ENCODE assay signal across 22 mouse cellular contexts in genomic region chr14:71033586-71033985, GRCm38 (mm10).
DNase-seq lines count a peak whose midpoint lies in the region; ATAC-seq and TF ChIP-seq lines count a peak whose summit lies in the region.
"Had no signal": no experiment of that assay in that cellular context is flagged by ENCODE, and none has a peak within 500 bp of the region (broad histone marks: within the 10 kb centered on the region; RNA-seq: fewer than 3 reads in every experiment).

No protein-coding gene starts in this region.

- H3K4me2 ChIP-seq in embryonic facial prominence, embryonic 14.5 days (ENCODE audit: low read depth, low read length) = no peak overlapping the region
- H3K4me2 ChIP-seq: embryonic facial prominence, embryonic 13.5 days; forebrain, embryonic 13.5 days; forebrain, embryonic 15.5 days had no signal

- H3K4me1 ChIP-seq in embryonic facial prominence, embryonic 14.5 days (ENCODE audit: control insufficient read depth, insufficient read depth, low read length) = peaks cover 7% of the 10 kb centered on the region
- H3K4me1 ChIP-seq in embryonic facial prominence, embryonic 10.5 days = 0 out of 2 replicates have a peak, but pooled peaks cover 3% of the 10 kb centered on the region
- H3K4me1 ChIP-seq: forebrain, embryonic 15.5 days had no signal

- ATAC-seq in embryonic facial prominence, embryonic 14.5 days (ENCODE audit: low read depth) = 0 out of 2 replicates have a peak, but pooled peaks have one; percentile 11
- no peak for ATAC-seq in activated CD4-positive, CD25-positive, alpha-beta regulatory T cell, adult 4 months
- ATAC-seq: forebrain, embryonic 13.5 days; forebrain, embryonic 15.5 days; forebrain, postnatal 0 days; Patski had no signal

- H3K27ac ChIP-seq in embryonic facial prominence, embryonic 14.5 days (replicated peaks; ENCODE audit: low read depth, low read length) = no peak overlapping the region
- no peak overlapping the region for H3K27ac ChIP-seq in embryonic facial prominence, embryonic 10.5 days (replicated peaks)
- H3K27ac ChIP-seq: embryonic facial prominence, embryonic 13.5 days; forebrain, embryonic 13.5 days; forebrain, embryonic 15.5 days had no signal

- 48% methylated on average over 2 of the region's 2 CpGs for WGBS in embryonic facial prominence, embryonic 14.5 days
- WGBS in embryonic facial prominence, embryonic 10.5 days = 35% methylated on average over 2 of the region's 2 CpGs

- no peaks in the 10 kb centered on the region for H3K27me3 ChIP-seq in embryonic facial prominence, embryonic 14.5 days (replicated peaks; ENCODE audit: control insufficient read depth, insufficient read depth, low read length)
- H3K27me3 ChIP-seq in embryonic facial prominence, embryonic 10.5 days (replicated peaks; ENCODE audit: low read depth, poor library complexity, severe bottlenecking) = no peaks in the 10 kb centered on the region
- H3K27me3 ChIP-seq: embryonic facial prominence, embryonic 13.5 days; forebrain, embryonic 13.5 days; forebrain, embryonic 15.5 days; Patski had no signal

- DNase-seq in embryonic facial prominence, embryonic 14.5 days (ENCODE audit: low spot score) = peak; percentile 12
- DNase-seq in embryonic facial prominence, embryonic 10.5 days (ENCODE audit: low spot score) = no peak
- peak; percentile 59 for DNase-seq in heart, adult 11 months
- DNase-seq in heart, postnatal 4 days = no peak
- DNase-seq in brain, embryonic 14.5 days (ENCODE audit: low read depth) = peak; percentile 39
- peak; percentile 90 for DNase-seq in retina, postnatal 1 day
- DNase-seq in thymus, postnatal 4 days = no peak
- DNase-seq: adrenal gland, adult 2 months; adrenal gland, postnatal 10 days; adrenal gland, postnatal 25 days; cerebellum, adult 11-12 months; cerebellum, adult 2 months; cerebellum, adult 9-10 months; cerebellum, postnatal 10 days; cerebellum, postnatal 25 days; embryo, embryonic 11 days; forebrain, postnatal 0 days had no signal

- TF ChIP-seq POLR2A in brain, embryonic 14.5 days (IDR thresholded peaks at IDR 0.05; ENCODE audit: borderline replicate concordance, extremely low read depth, insufficient read depth, insufficient read length, poor library complexity, severe bottlenecking) = no peak

- H3K9ac ChIP-seq in embryonic facial prominence, embryonic 14.5 days (ENCODE audit: low read depth, low read length) = no peak overlapping the region
- H3K9ac ChIP-seq: embryonic facial prominence, embryonic 13.5 days; forebrain, embryonic 13.5 days; forebrain, embryonic 15.5 days; forebrain, postnatal 0 days had no signal

- H3K9me3 ChIP-seq in embryonic facial prominence, embryonic 14.5 days (ENCODE audit: control insufficient read depth, low read length) = no peaks in the 10 kb centered on the region
- no peaks in the 10 kb centered on the region for H3K9me3 ChIP-seq in embryonic facial prominence, embryonic 10.5 days
- H3K9me3 ChIP-seq: embryonic facial prominence, embryonic 13.5 days; forebrain, embryonic 13.5 days; forebrain, embryonic 15.5 days had no signal

- no peaks in the 10 kb centered on the region for H3K36me3 ChIP-seq in embryonic facial prominence, embryonic 14.5 days (ENCODE audit: control insufficient read depth, insufficient read depth, low read length)
- no peaks in the 10 kb centered on the region for H3K36me3 ChIP-seq in embryonic facial prominence, embryonic 10.5 days (replicated peaks)
- H3K36me3 ChIP-seq: embryonic facial prominence, embryonic 13.5 days; forebrain, embryonic 15.5 days had no signal

- TF ChIP-seq CTCF in brain, embryonic 14.5 days (IDR thresholded peaks at IDR 0.05; ENCODE audit: borderline replicate concordance, extremely low read depth, insufficient read depth, insufficient read length) = no peak

- no peak overlapping the region for H3K4me3 ChIP-seq in embryonic facial prominence, embryonic 14.5 days (ENCODE audit: low read depth, low read length)
- H3K4me3 ChIP-seq in embryonic facial prominence, embryonic 10.5 days = no peak overlapping the region
- H3K4me3 ChIP-seq: embryonic facial prominence, embryonic 13.5 days; forebrain, embryonic 13.5 days; forebrain, embryonic 15.5 days had no signal

Comparison
In these comparisons a context has a peak if more than half of its experiments do, and no peak if none do; other contexts are left out.
1. DNase-seq: peak in embryonic facial prominence, embryonic 14.5 days (single experiment), heart, adult 11 months (single experiment), brain, embryonic 14.5 days (single experiment) and retina, postnatal 1 day (single experiment); none in embryonic facial prominence, embryonic 10.5 days (single experiment), heart, postnatal 4 days (single experiment) and thymus, postnatal 4 days (single experiment).